Mouse (Mus musculus) thymus, adult 2 months (tissue): ENCODE results near the gene Uxs1.

Experiments used
- CTCF ChIP-seq: fragments of 200-500 bp; IDR thresholded peaks from 2 replicates; pipeline ENCODE4 v1.5.1; 2012; ENCODE audit warnings: mild to moderate bottlenecking, control low read depth, low read length, moderate library complexity, borderline replicate concordance; ENCODE audit not compliant: control insufficient read depth, poor library complexity, insufficient read depth; ENCODE audit errors: extremely low read depth
- POLR2A ChIP-seq: fragments of 200-500 bp; IDR thresholded peaks from 2 replicates; pipeline ENCODE4 v1.6.1; 2012; ENCODE audit warnings: mild to moderate bottlenecking, low read length, control low read depth, moderate library complexity; ENCODE audit not compliant: control insufficient read depth, poor library complexity, insufficient read depth; ENCODE audit errors: extremely low read depth

DNA sequence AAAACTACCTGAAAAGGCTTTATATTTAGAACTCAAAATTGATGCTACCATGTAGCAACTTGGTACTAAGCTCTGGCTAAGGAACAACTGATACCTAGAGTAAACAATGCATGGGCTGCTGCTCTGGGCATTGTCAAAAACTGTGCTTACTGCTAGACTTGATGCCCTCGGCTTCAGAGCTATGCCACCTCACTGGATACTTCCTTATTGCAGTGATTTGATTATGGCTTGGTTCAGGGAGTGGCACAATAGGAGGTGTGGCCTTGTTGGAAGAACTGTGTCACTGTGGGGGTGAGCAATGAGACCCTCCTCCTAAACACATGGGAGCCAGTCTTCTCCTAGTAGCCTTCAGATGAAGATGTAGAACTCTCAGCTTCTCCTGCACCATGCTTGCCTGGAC, 58.3 kb downstream of the Uxs1 start:
- no peak for TF ChIP-seq POLR2A
- no peak for TF ChIP-seq CTCF
